Mouse (Mus musculus): ENCODE data around the gene Mief1. TPM values are rescaled to one million over a fixed set of nuclear protein-coding genes. Genes with fewer than 3 reads are reported as not detected.

The Mief1 gene
- total RNA-seq (2015; ENCODE audit: low replicate concordance) (15.5 and 18.9 TPM in 2 replicates), total RNA-seq (2017; ENCODE audit: low replicate concordance) (18.1 and 23.0 TPM in 2 replicates)

DNA sequence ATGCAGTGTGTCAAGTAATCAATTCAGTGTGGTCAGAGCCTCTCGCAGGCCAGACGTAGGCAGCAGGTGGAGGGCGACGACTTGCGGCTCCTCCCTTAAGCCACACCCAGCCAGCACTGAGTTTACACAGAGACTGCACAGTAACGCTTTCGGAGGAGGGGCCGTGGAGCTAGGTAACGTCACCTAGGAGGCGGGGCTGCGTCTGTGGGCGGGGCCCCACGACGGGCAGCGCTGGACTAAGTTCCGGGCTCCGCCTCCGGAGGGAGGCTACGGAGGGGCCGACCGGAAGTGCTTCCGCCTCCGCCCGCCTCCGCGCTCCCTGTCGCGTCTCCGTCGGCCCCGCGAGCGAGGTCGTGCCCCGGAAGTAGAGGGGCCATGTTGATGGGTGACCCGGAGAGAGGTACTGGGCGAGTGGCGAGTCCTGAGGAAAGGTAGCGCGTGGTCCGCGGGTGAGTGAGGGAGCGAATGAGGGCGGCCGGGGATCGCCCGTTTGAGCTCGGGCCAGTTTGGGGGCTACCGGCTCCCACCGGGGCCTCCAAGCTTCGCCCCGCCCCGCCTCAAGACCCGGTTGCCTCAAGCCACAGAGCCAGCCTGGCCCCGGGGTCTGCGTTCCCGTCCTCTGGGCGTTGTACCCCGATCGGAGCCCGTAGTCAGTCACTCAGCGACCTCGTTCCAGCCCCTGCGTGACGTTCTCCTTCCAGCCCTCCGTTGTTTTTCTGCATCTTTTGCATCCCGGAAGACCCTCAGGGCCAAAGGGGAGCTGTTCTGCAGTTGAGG, at the start of gene Mief1:
Mief1 (plus strand) TSS at position 286 of the 777 bp plus-strand sequence.
- peak; percentile 97 for ATAC-seq (replicated peaks; ENCODE audit: low FRiP score, poor library complexity, severe bottlenecking)

DNA sequence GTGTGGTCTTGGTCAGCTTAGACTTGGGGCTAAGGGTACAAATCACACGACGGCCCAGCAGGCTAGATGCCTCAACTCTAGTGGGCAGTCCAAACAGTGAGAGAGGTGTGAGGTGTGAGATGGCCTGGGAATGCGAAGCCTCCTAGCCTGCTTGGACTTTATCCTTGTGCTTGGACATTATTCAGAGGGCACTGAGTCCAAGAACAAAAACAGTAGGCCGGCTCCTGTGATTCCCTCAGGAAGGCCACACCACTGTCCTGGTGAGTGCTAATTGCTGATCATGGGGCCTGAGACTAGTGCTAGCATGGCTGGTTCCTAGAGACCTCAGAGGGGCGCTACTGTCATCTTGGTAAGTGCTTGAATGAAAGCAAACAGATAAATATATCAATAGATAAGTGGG, 44.9 kb upstream of the Mief1 start:
- ATAC-seq (replicated peaks; ENCODE audit: low FRiP score, poor library complexity, severe bottlenecking), result no peak

DNA sequence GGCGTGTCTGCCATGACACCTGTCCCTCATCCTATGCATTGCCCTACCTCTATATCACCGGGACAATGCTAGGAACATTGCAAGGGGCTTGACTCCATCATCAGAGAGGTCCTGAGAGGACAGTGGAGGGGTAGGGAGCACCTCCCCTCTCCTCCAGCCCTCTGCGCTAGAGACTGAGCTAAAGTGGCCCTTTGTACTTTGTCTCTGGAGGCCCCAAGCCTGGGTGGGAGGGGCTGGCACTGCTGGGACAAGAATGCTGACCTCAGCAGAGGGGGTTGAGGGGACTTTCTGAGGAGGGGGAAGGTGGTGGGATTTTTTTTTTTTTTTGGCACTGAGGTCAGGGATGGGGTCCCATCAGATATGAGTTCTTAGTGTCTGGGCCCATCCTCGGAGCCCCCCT, 43.7 kb upstream of the Mief1 start:
- no peak for ATAC-seq (replicated peaks; ENCODE audit: low FRiP score, poor library complexity, severe bottlenecking)

GRCm38 (mm10) chr15:80191585-80192245, 42.1 kb upstream of the Mief1 start:
- no peak for ATAC-seq (replicated peaks; ENCODE audit: low FRiP score, poor library complexity, severe bottlenecking)

GRCm38 (mm10) chr15:80192246-80192585, 41.6 kb upstream of the Mief1 start:
- ATAC-seq (replicated peaks; ENCODE audit: low FRiP score, poor library complexity, severe bottlenecking), result no peak

- no peak for ATAC-seq (replicated peaks; ENCODE audit: low FRiP score, poor library complexity, severe bottlenecking)
Measured at GRCm38 (mm10) chr15:80192847-80193246, 41.0 kb upstream of the Mief1 start.

DNA sequence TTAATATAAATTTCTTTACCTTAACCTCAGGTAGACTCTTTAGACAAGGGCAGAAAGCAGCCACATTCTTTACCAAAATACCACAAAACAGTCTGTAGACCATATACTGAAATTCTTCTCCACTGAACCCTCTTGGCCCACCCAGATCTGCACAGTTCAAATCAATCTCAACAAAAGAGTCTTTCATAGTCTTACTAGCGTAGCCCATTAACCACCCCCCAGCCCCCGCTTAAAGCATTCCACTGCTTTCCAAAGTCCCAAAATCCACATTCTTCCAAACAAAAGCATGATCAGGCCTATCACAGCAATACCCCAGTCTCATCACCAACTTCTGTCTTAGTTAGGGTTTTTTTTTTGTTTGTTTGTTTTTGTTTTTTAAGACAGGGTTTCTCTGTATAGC, 34.3 kb upstream of the Mief1 start:
- no peak for ATAC-seq (replicated peaks; ENCODE audit: low FRiP score, poor library complexity, severe bottlenecking)

DNA sequence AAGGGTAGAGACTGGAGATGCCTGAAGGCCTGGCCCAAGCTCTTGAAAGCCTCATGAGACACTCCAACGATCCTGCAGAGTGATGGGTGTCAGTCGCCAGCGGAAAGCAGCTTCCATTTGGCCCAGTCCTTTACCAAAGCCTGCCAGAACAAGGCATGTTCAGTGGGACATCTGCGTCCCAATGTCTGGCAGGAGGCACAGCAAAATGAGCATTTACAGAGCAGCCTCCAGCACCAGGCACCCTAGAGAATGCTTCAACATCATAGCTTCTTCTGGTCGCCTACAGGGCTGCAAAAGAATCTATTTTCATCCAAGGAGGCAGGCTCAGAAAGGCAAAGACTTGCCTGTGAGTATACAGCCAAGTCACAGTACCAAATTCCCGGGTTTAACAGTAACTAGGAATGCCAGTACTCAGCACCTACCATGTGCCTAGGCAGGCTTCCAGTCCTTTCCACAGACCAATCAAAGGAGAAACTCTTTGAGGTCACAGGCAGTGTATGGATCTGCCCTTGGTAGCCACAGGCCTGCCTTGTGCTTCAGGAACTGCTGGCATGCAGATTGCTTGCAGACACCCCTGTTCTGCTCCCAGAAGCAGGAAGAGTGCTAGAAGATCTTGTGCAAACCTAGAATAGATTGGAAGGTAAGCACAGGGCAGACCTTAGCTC, 31.6 kb upstream of the Mief1 start:
- no peak for ATAC-seq (replicated peaks; ENCODE audit: low FRiP score, poor library complexity, severe bottlenecking)

GRCm38 (mm10) chr15:80203406-80203805, 30.4 kb upstream of the Mief1 start:
- no peak for ATAC-seq (replicated peaks; ENCODE audit: low FRiP score, poor library complexity, severe bottlenecking)

GRCm38 (mm10) chr15:80206057-80206565, 27.7 kb upstream of the Mief1 start:
- no peak for ATAC-seq (replicated peaks; ENCODE audit: low FRiP score, poor library complexity, severe bottlenecking)

GRCm38 (mm10) chr15:80208446-80208845, 25.4 kb upstream of the Mief1 start:
- ATAC-seq (replicated peaks; ENCODE audit: low FRiP score, poor library complexity, severe bottlenecking), result no peak

GRCm38 (mm10) chr15:80213688-80214087, 20.1 kb upstream of the Mief1 start:
- ATAC-seq (replicated peaks; ENCODE audit: low FRiP score, poor library complexity, severe bottlenecking), result no peak

DNA sequence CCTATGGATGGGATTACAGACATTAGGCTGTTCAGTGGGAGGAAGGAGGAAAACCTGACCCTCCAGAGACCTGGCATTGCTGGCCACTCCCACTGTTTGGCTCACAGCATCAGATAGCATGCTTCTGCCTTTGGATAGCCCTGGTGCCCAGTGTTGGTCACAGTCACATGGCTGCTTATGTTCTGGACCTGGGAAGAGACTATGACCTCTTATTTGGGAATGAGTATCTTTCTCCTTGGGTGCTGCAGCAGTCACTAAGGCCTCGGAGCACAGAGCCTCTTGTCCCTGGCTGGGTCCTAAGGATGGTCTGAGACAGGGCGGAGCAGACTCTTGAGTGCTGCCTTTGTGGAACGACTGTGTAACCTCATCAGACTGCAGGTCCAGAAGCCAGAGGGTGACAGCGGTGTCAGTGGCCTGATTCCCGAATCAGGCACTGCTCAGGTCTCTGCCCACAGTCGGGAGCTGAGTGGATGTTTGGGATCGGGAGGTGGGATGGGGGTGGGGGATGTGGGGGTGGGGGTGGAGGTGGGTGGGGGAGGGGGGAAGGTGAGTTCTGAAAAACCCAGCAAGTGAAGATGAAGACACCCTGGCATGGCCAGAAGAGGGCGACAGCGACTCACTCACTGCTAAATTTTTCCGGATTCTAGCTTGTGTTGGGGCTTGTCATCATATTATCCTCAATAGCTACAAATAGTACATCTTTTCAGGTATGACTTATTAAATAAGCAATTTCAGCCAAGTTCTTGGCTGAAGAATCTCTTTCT, 17.9 kb upstream of the Mief1 start:
- ATAC-seq (replicated peaks; ENCODE audit: low FRiP score, poor library complexity, severe bottlenecking), result no peak

DNA sequence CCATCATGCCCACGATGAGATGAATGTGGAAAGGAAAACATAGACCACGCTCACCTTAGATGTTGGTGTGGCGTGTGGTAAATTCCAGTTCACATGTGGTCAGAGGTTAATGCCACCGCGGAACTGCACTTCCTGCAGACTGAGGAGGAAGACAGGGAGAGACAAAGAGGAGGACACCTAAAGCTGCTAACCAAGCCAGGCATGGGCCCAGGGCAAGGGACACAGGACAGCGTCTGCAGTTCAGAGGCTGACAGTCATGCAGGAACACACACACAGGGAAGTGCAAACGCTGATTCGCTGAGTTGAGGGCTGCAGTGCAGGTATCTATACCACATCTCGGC, 17.4 kb upstream of the Mief1 start:
- ATAC-seq (replicated peaks; ENCODE audit: low FRiP score, poor library complexity, severe bottlenecking), result no peak

DNA sequence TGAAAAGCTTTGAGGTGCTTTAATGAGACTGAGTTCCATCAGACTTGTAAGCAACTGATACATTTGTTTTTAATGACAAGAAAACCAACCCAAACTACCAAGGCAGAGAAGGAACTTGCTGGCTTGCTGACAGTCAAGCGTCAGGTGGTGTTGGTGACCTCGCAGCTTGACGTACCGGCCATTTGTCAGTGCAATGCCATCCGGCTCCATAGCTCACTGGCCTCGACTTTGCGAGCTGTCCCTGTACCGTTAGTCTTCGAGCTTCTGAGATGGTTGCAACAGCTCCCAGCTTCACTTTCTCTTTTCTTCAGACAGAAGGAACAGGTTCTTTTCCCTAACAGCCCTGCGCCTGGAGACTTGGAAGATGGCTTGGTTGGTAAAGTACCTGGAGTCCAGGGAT, 16.3 kb upstream of the Mief1 start:
- ATAC-seq (replicated peaks; ENCODE audit: low FRiP score, poor library complexity, severe bottlenecking), result no peak

DNA sequence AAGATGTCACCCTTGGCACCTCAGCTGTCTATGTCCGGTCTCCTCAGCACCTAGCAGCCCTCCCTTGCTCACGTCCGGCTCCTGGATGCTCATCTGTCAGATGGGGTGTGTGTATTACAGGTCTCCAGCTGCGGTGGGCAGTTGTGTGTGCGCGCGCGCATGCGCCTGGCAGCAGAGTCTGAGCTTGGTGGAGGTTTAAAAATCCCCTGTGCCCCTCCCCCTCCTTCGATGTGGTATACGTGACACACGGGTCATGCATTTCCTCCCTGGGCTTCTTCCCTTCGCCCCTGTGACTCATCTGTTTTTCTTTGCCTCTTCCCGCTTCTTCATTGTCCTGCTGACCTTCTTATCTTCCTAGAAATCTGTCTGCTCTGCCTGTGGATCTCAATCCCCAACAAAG, 14.6 kb upstream of the Mief1 start:
- ATAC-seq (replicated peaks; ENCODE audit: low FRiP score, poor library complexity, severe bottlenecking), result no peak

- ATAC-seq (replicated peaks; ENCODE audit: low FRiP score, poor library complexity, severe bottlenecking), result no peak
Measured at GRCm38 (mm10) chr15:80219705-80220657, 13.8 kb upstream of the Mief1 start.

DNA sequence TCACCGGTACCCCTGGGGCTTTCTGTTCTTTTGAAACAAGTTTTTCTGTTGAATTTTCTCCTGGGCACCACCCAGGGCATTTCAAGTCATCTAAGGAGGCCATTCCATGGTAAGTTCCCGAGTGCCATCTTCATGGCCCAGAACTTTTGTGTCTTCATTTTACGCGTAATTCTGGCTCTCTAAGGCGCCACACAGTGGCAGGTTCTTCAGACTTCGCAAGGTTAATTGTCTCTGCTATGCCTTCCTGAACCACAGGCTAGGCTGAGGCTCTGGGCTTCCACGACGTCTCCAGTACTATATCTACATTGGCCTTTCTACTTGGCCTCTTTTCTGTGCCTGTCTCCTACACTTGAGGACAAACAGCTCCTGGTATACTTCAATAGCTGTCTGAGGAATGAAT, 12.8 kb upstream of the Mief1 start:
- no peak for ATAC-seq (replicated peaks; ENCODE audit: low FRiP score, poor library complexity, severe bottlenecking)

DNA sequence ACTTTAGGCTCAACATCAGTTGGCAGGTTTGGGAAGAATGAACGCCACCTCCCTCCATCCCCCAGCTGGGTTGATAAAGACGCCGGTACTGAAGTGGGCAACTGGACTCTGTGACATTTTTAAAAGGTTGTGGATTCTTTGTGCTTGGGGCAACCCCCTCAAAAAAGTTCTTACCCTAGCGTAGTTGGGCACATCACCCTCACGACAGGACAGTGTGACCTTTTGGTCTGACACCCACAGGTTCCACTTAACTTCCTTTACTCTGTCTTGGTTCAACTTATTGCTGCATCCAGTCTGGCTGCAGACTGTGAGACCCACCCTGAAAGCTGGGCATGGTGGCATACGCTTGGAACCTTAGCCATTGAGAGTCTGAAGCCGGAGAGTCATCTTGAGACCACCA, 10.1 kb upstream of the Mief1 start:
- no peak for ATAC-seq (replicated peaks; ENCODE audit: low FRiP score, poor library complexity, severe bottlenecking)

All from erythroid progenitor cell, adult 5-6 weeks (primary cell).